Mouse (Mus musculus): ENCODE data around the gene Chac2. TPM values are rescaled to one million over a fixed set of nuclear protein-coding genes. Genes with fewer than 3 reads are reported as not detected.
A peak's percentile ranks its signal among the peaks of the same experiment; 100 is the strongest.
"Not testable (repeated sequence)": the region's sequence is repeated elsewhere in the genome, so short reads cannot be mapped to it uniquely, and the experiment has no call there.

The Chac2 gene
- polyA plus RNA-seq (2014; fragmentation: Nextera tagmentation; extraction: Ambion mirVana), result 24.4 and 28.7 TPM in 2 replicates

GRCm38 (mm10) chr11:30985877-30986624 is at the start of gene Chac2:
Gene Chac2 (minus strand): TSS chr11:30986350.
- peak; percentile 97 for DNase-seq (ENCODE audit: low spot score)
- no peaks in the 10 kb centered on the region for H3K36me3 ChIP-seq (ENCODE audit: control insufficient read depth, insufficient read depth, low read length)
- H3K4me2 ChIP-seq (ENCODE audit: low read length), result peak within 1 kb of the TSS; percentile 67
- H3K4me1 ChIP-seq (ENCODE audit: control insufficient read depth, insufficient read depth, low read length), result peaks cover 4% of the 10 kb centered on the region; the same call in 1 of the 2 replicates
- peak; percentile 99 for ATAC-seq
- peak within 1 kb of the TSS; percentile 55 for H3K27ac ChIP-seq (ENCODE audit: low read depth, low read length)
- WGBS, result 1% methylated on average over 22 of the region's 22 CpGs
- peak within 1 kb of the TSS; percentile 70 for H3K9ac ChIP-seq (ENCODE audit: low read length)
- no peaks in the 10 kb centered on the region for H3K9me3 ChIP-seq (replicated peaks; ENCODE audit: control insufficient read depth, low read length)
- peak within 1 kb of the TSS; percentile 57 for H3K4me3 ChIP-seq (ENCODE audit: low read depth, low read length)
- H3K27me3 ChIP-seq (replicated peaks; ENCODE audit: control insufficient read depth, insufficient read depth, low read length), result no peaks in the 10 kb centered on the region

GRCm38 (mm10) chr11:31034958-31035357 is 48.8 kb upstream of the Chac2 start:
- Histone ChIP-seq H3K4me1 (ENCODE audit: control insufficient read depth, insufficient read depth, low read length) (no peaks in the 10 kb centered on the region), H3K27ac (ENCODE audit: low read depth, low read length) (no peak overlapping the region), H3K9ac (ENCODE audit: low read length) (no peak overlapping the region), H3K9me3 (replicated peaks; ENCODE audit: control insufficient read depth, low read length) (0 out of 2 replicates have a peak, but pooled peaks cover under 1% of the 10 kb centered on the region), H3K27me3 (replicated peaks; ENCODE audit: control insufficient read depth, insufficient read depth, low read length) (no peaks in the 10 kb centered on the region), H3K4me2 (ENCODE audit: low read length) (no peak overlapping the region), H3K4me3 (ENCODE audit: low read depth, low read length) (no peak overlapping the region), H3K36me3 (ENCODE audit: control insufficient read depth, insufficient read depth, low read length) (peaks cover 1% of the 10 kb centered on the region; the same call in 1 of the 2 replicates)
- DNase-seq (ENCODE audit: low spot score) (no peak), ATAC-seq (no peak)
- 89% methylated on average over 4 of the region's 4 CpGs for WGBS

- not testable (repeated sequence) for H3K9me3 ChIP-seq (replicated peaks; ENCODE audit: control insufficient read depth, low read length); ATAC-seq; H3K4me1 ChIP-seq (ENCODE audit: control insufficient read depth, insufficient read depth, low read length); H3K9ac ChIP-seq (ENCODE audit: low read length); DNase-seq (ENCODE audit: low spot score); H3K4me3 ChIP-seq (ENCODE audit: low read depth, low read length); H3K27me3 ChIP-seq (replicated peaks; ENCODE audit: control insufficient read depth, insufficient read depth, low read length); H3K27ac ChIP-seq (ENCODE audit: low read depth, low read length); H3K36me3 ChIP-seq (ENCODE audit: control insufficient read depth, insufficient read depth, low read length); H3K4me2 ChIP-seq (ENCODE audit: low read length)
- 79% methylated on average over 15 of the region's 15 CpGs for WGBS
Measured at GRCm38 (mm10) chr11:31017466-31017865, 31.3 kb upstream of the Chac2 start.

GRCm38 (mm10) chr11:31009668-31010067 is 23.5 kb upstream of the Chac2 start:
- 96% methylated on average over 1 of the region's 1 CpGs for WGBS
- not testable (repeated sequence) for H3K4me1 ChIP-seq (ENCODE audit: control insufficient read depth, insufficient read depth, low read length)

GRCm38 (mm10) chr11:31001169-31001908 is 15.2 kb upstream of the Chac2 start:
- WGBS, result 95% methylated on average over 4 of the region's 4 CpGs
- DNase-seq (ENCODE audit: low spot score) (no peak), ATAC-seq (no peak)
- H3K4me1 ChIP-seq (ENCODE audit: control insufficient read depth, insufficient read depth, low read length), result no peaks in the 10 kb centered on the region
- no peaks in the 10 kb centered on the region for H3K36me3 ChIP-seq (ENCODE audit: control insufficient read depth, insufficient read depth, low read length)
- H3K4me3 ChIP-seq (ENCODE audit: low read depth, low read length), result no peak overlapping the region
- H3K4me2 ChIP-seq (ENCODE audit: low read length), result no peak overlapping the region
- H3K9ac ChIP-seq (ENCODE audit: low read length), result no peak overlapping the region
- no peaks in the 10 kb centered on the region for H3K9me3 ChIP-seq (replicated peaks; ENCODE audit: control insufficient read depth, low read length)
- H3K27ac ChIP-seq (ENCODE audit: low read depth, low read length), result no peak overlapping the region
- no peaks in the 10 kb centered on the region for H3K27me3 ChIP-seq (replicated peaks; ENCODE audit: control insufficient read depth, insufficient read depth, low read length)

More at GRCm38 (mm10) chr11:31009668-31010067, 23.5 kb upstream of the Chac2 start:
- not testable (repeated sequence) for DNase-seq (ENCODE audit: low spot score); H3K9ac ChIP-seq (ENCODE audit: low read length); H3K9me3 ChIP-seq (replicated peaks; ENCODE audit: control insufficient read depth, low read length); H3K27me3 ChIP-seq (replicated peaks; ENCODE audit: control insufficient read depth, insufficient read depth, low read length); H3K4me3 ChIP-seq (ENCODE audit: low read depth, low read length); H3K36me3 ChIP-seq (ENCODE audit: control insufficient read depth, insufficient read depth, low read length); H3K4me2 ChIP-seq (ENCODE audit: low read length); ATAC-seq; H3K27ac ChIP-seq (ENCODE audit: low read depth, low read length)

GRCm38 (mm10) chr11:31000028-31000427 is 13.9 kb upstream of the Chac2 start:
- ATAC-seq (no peak), DNase-seq (ENCODE audit: low spot score) (no peak)
- H3K27me3 ChIP-seq (replicated peaks; ENCODE audit: control insufficient read depth, insufficient read depth, low read length), result no peaks in the 10 kb centered on the region
- H3K4me3 ChIP-seq (ENCODE audit: low read depth, low read length), result no peak overlapping the region
- no peaks in the 10 kb centered on the region for H3K4me1 ChIP-seq (ENCODE audit: control insufficient read depth, insufficient read depth, low read length)
- H3K9me3 ChIP-seq (replicated peaks; ENCODE audit: control insufficient read depth, low read length), result no peaks in the 10 kb centered on the region
- H3K9ac ChIP-seq (ENCODE audit: low read length), result no peak overlapping the region
- 90% methylated on average over 2 of the region's 2 CpGs for WGBS
- no peaks in the 10 kb centered on the region for H3K36me3 ChIP-seq (ENCODE audit: control insufficient read depth, insufficient read depth, low read length)
- no peak overlapping the region for H3K4me2 ChIP-seq (ENCODE audit: low read length)
- H3K27ac ChIP-seq (ENCODE audit: low read depth, low read length), result no peak overlapping the region

GRCm38 (mm10) chr11:30998704-30999103 is 12.6 kb upstream of the Chac2 start:
- no peak overlapping the region for H3K4me2 ChIP-seq (ENCODE audit: low read length)

GRCm38 (mm10) chr11:30998199-30998598 is 12.0 kb upstream of the Chac2 start:
- no peak overlapping the region for H3K4me2 ChIP-seq (ENCODE audit: low read length)
- ATAC-seq (no peak), DNase-seq (ENCODE audit: low spot score) (no peak)
- no peak overlapping the region for H3K4me3 ChIP-seq (ENCODE audit: low read depth, low read length)
- no peaks in the 10 kb centered on the region for H3K27me3 ChIP-seq (replicated peaks; ENCODE audit: control insufficient read depth, insufficient read depth, low read length)
- no peaks in the 10 kb centered on the region for H3K36me3 ChIP-seq (ENCODE audit: control insufficient read depth, insufficient read depth, low read length)
- no peaks in the 10 kb centered on the region for H3K4me1 ChIP-seq (ENCODE audit: control insufficient read depth, insufficient read depth, low read length)
- no peaks in the 10 kb centered on the region for H3K9me3 ChIP-seq (replicated peaks; ENCODE audit: control insufficient read depth, low read length)
- WGBS, result 95% methylated on average over 5 of the region's 5 CpGs
- no peak overlapping the region for H3K9ac ChIP-seq (ENCODE audit: low read length)
- no peak overlapping the region for H3K27ac ChIP-seq (ENCODE audit: low read depth, low read length)

More at GRCm38 (mm10) chr11:30998704-30999103, 12.6 kb upstream of the Chac2 start:
- no peak for DNase-seq (ENCODE audit: low spot score)
- Histone ChIP-seq H3K9me3 (replicated peaks; ENCODE audit: control insufficient read depth, low read length) (no peaks in the 10 kb centered on the region), H3K4me3 (ENCODE audit: low read depth, low read length) (no peak overlapping the region), H3K36me3 (ENCODE audit: control insufficient read depth, insufficient read depth, low read length) (no peaks in the 10 kb centered on the region), H3K27me3 (replicated peaks; ENCODE audit: control insufficient read depth, insufficient read depth, low read length) (no peaks in the 10 kb centered on the region), H3K4me1 (ENCODE audit: control insufficient read depth, insufficient read depth, low read length) (no peaks in the 10 kb centered on the region), H3K9ac (ENCODE audit: low read length) (no peak overlapping the region), H3K27ac (ENCODE audit: low read depth, low read length) (no peak overlapping the region)
- 87% methylated on average over 2 of the region's 2 CpGs for WGBS
- no peak for ATAC-seq

- no peak overlapping the region for H3K9ac ChIP-seq (ENCODE audit: low read length)
- H3K36me3 ChIP-seq (ENCODE audit: control insufficient read depth, insufficient read depth, low read length), result no peaks in the 10 kb centered on the region
- ATAC-seq, result no peak
- H3K9me3 ChIP-seq (replicated peaks; ENCODE audit: control insufficient read depth, low read length), result no peaks in the 10 kb centered on the region
- no peaks in the 10 kb centered on the region for H3K4me1 ChIP-seq (ENCODE audit: control insufficient read depth, insufficient read depth, low read length)
- 87% methylated on average over 3 of the region's 3 CpGs for WGBS
- H3K4me3 ChIP-seq (ENCODE audit: low read depth, low read length), result no peak overlapping the region
- H3K27me3 ChIP-seq (replicated peaks; ENCODE audit: control insufficient read depth, insufficient read depth, low read length), result no peaks in the 10 kb centered on the region
- no peak overlapping the region for H3K27ac ChIP-seq (ENCODE audit: low read depth, low read length)
- no peak for DNase-seq (ENCODE audit: low spot score)
- no peak overlapping the region for H3K4me2 ChIP-seq (ENCODE audit: low read length)
Measured at GRCm38 (mm10) chr11:30996670-30997069, 10.5 kb upstream of the Chac2 start.
